In the genomic region with DNA sequence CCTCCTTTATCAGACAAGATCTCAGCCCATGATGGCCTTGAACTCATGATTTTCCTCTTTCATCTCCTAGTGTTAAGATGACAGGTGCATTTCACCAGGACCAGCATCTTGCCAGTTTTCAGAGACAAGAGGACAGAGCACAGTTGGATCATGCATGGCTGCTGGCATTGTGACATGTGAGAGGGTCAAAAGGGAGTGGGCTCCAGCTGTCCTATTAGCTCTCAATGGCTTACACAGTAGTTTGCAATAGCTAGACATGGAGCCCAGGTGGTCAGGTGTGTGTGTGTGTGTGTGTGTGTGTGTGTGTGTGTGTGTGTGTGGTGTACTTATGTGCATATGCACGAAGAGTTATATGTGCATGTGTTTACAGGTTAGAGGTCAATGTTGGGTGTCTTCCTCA, we compare ENCODE assay signal across 23 mouse cellular contexts.
"Had no signal": no experiment of that assay in that cellular context is flagged by ENCODE, and none has a peak within 500 bp of the region (broad histone marks: within the 10 kb centered on the region; RNA-seq: fewer than 3 reads in every experiment).

No protein-coding gene starts in this region.

- H3K9me3 ChIP-seq: embryonic facial prominence, embryonic 10.5 days; embryonic facial prominence, embryonic 12.5 days; embryonic facial prominence, embryonic 13.5 days; embryonic facial prominence, embryonic 15.5 days; forebrain, embryonic 10.5 days; forebrain, embryonic 12.5 days; forebrain, embryonic 13.5 days; forebrain, embryonic 15.5 days had no signal

- H3K4me1 ChIP-seq: forebrain, embryonic 13.5 days; forebrain, embryonic 15.5 days had no signal

- H3K4me3 ChIP-seq: embryonic facial prominence, embryonic 10.5 days; embryonic facial prominence, embryonic 12.5 days; embryonic facial prominence, embryonic 13.5 days; embryonic facial prominence, embryonic 15.5 days; erythroblast, embryonic 14.5 days; forebrain, embryonic 10.5 days; forebrain, embryonic 12.5 days; forebrain, embryonic 13.5 days; forebrain, embryonic 15.5 days; gastrocnemius, adult 2 months had no signal

- H3K27me3 ChIP-seq: embryonic facial prominence, embryonic 12.5 days; embryonic facial prominence, embryonic 13.5 days; embryonic facial prominence, embryonic 15.5 days; forebrain, embryonic 12.5 days; forebrain, embryonic 13.5 days; forebrain, embryonic 15.5 days had no signal

- DNase-seq: cerebellum, adult 18-20 months; cerebellum, adult 2 months; cerebellum, adult 8-10 months; cerebellum, adult 9-10 months; cerebellum, adult 9-11 months; cerebellum, postnatal 36 days; embryo, embryonic 11 days; forebrain, postnatal 0 days; gastrocnemius, adult 2 months; gastrocnemius, postnatal 10 days; gastrocnemius, postnatal 14 days; gastrocnemius, postnatal 25 days; gastrocnemius, postnatal 36 days; heart, adult 18-20 months had no signal

- H3K36me3 ChIP-seq: embryonic facial prominence, embryonic 10.5 days; embryonic facial prominence, embryonic 12.5 days; embryonic facial prominence, embryonic 13.5 days; embryonic facial prominence, embryonic 15.5 days; forebrain, embryonic 10.5 days; forebrain, embryonic 12.5 days; forebrain, embryonic 15.5 days had no signal

- H3K27ac ChIP-seq: embryonic facial prominence, embryonic 10.5 days; embryonic facial prominence, embryonic 12.5 days; embryonic facial prominence, embryonic 13.5 days; embryonic facial prominence, embryonic 15.5 days; forebrain, embryonic 10.5 days; forebrain, embryonic 12.5 days; forebrain, embryonic 13.5 days; forebrain, embryonic 15.5 days; gastrocnemius, adult 2 months had no signal
